Mouse (Mus musculus): ENCODE data around the gene Baiap3.

GRCm38 (mm10) chr17:25257804-25258261, 1.7 kb upstream of the Baiap3 start:
- TF ChIP-seq CTCF (IDR thresholded peaks at IDR 0.05; ENCODE audit: control insufficient read depth, insufficient read depth, low read length) (no peak), POLR2A (IDR thresholded peaks at IDR 0.05; ENCODE audit: borderline replicate concordance, control insufficient read depth, low read depth, low read length) (no peak)

All from bone marrow, adult 2 months (tissue).